Mouse (Mus musculus): ENCODE results near the gene Bmpr1a.
"Not testable (repeated sequence)": the region's sequence is repeated elsewhere in the genome, so short reads cannot be mapped to it uniquely, and the experiment has no call there.

Bmpr1a gene

GRCm38 (mm10) chr14:34449807-34450206, 53.3 kb downstream of the Bmpr1a start:
- DNase-seq (ENCODE audit: low spot score) = no peak

- DNase-seq (ENCODE audit: low spot score) = no peak
These were observed 54.7 kb downstream of the Bmpr1a start for GRCm38 (mm10) chr14:34448398-34448797.

DNA sequence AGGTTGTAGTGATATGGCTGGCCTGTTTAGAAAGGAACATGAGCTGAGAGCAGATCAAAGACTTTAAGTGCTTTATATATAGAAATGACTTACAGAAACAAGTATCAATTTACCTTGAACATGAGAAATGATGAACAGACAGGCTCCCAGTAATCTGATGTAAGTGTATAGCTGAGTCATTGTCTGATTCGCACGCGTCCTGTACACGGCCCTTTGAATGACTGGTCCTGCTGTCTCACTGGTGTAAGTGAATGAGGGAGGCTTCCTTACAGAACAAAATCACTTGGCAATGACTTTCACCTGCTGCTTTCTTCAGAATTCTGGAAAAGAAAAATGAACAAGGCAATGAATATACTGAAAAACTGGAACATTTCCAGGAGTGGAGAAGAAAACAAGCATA, 55.5 kb downstream of the Bmpr1a start:
- DNase-seq (ENCODE audit: low spot score) = no peak

GRCm38 (mm10) chr14:34446624-34447023, 56.5 kb downstream of the Bmpr1a start:
- no peak for DNase-seq (ENCODE audit: low spot score)

GRCm38 (mm10) chr14:34445348-34445747, 57.8 kb downstream of the Bmpr1a start:
- DNase-seq (ENCODE audit: low spot score) = no peak

DNA sequence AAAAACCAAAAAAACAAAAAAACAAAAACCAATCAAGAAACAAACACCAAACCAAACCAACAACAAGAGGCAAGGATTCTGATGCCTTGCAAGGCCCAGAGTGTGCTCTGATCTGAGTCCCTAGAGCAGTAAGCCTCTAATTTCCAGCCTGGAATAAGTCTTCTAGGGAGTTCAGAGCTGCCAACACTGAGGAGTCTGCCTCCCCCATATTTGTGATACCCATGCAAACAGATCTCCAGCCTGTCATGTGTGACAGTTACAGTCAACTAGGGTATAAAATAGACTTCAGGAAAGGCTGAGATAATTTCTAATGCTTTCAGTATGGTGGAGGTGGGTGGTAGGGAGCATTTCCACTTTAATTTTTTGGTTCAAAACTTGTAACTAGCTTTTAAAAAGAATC, 58.2 kb downstream of the Bmpr1a start:
- no peak for DNase-seq (ENCODE audit: low spot score)

DNA sequence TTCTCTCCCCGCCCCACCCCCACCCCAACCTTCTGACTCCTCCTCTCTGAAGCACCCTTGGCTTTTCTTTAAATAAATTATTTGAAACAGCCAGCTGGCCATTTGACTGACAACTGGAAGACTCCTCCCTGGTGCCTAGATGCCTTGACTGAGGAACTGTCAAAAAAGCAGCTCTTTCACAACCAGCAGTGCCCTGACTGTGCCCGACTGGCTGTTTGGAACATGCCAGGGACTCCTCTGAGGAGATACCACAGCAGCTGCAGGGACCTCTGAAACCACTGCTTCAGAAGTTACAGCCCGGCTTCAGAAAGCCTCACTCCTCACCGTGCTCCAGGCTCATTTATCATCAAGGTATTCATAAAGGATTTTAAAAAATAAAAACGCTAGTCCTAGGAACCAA, 58.8 kb downstream of the Bmpr1a start:
- no peak for DNase-seq (ENCODE audit: low spot score)

DNA sequence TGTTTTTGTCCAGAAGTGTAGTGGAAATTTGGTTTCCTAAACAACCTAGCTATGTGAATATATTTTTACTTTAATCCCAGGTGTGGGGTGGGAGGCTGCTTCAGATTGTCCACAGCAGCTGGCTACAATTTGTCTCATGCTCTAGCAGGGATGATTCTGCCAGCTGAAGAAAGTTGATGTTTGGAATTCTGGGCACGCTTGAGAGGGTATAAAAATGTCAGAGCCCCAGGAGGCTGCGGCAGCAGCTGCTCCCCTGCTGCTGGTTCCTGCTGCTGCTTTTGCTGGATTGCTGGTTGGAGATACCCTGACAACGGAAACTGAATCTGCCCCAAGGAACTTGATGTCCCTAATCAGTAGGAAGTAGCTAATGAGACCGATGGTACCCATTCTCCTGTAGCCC, 60.6 kb downstream of the Bmpr1a start:
- DNase-seq (ENCODE audit: low spot score) = no peak

- DNase-seq (ENCODE audit: low spot score) = no peak
These were observed 62.5 kb downstream of the Bmpr1a start for GRCm38 (mm10) chr14:34440526-34441066.

GRCm38 (mm10) chr14:34429069-34429468, 74.1 kb downstream of the Bmpr1a start:
- no peak for DNase-seq (ENCODE audit: low spot score)

- DNase-seq (ENCODE audit: low spot score) = no peak
These were observed 74.9 kb downstream of the Bmpr1a start for GRCm38 (mm10) chr14:34428274-34428673.

DNA sequence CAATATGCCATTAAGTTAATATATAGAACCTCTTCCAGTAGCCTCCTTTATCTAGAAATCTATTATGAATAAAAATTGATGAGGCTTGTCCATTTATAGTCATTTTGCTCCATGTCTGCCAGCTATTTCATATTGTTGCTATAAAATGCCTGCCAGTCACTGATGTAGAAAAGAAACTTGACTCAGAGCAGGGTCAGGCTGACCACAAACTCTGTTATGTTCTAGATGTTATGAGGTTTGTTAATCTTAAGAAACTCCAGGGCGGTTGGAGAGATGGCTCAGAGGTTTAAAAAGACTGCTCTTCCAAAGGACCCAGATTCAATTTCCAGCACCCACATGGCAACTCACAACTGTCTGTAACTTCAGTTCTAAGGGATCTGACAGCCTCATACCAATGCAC, 82.1 kb downstream of the Bmpr1a start:
- DNase-seq (ENCODE audit: low spot score) = no peak

DNA sequence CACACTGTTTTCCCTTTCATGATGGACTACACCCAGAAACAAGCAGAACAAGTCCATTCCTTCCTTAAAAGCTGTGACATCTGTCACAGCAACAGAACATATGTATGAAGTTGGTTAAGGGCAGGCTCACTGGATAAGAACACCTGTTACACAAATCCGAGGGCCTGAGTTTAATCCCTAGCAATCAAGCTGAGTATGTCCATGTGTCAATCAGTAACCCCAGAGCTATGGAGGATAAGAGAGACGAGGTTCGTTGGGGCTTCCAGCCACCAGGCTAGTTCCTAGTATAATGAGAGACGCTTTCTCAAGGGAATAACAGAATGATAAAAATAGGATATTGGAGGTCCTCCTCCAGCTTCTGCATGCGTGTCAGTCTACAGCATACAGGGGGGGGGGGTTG, 85.6 kb downstream of the Bmpr1a start:
- no peak for DNase-seq (ENCODE audit: low spot score)

GRCm38 (mm10) chr14:34416946-34417345, 86.2 kb downstream of the Bmpr1a start:
- not testable (repeated sequence) for DNase-seq (ENCODE audit: low spot score)

GRCm38 (mm10) chr14:34412164-34412896, 90.8 kb downstream of the Bmpr1a start:
- DNase-seq (ENCODE audit: low spot score) = no peak

DNA sequence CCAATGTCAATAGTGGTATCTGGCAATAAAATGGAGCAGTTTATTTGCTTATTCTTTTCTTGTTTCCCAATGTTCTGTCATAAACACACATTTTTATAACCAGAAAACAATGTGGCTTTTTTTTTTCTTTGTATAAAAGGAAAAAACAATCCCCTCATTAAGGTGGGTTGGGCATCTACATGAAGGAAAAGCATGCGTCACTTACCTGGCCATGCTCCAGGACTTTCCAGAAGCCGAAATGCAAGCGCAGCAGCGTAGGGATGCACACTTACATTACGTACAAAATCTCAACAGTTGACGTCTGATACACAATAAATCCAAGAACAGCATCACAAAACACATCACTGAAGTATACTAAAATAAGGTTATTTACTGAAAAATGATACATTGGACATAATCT, 92.4 kb downstream of the Bmpr1a start:
- no peak for DNase-seq (ENCODE audit: low spot score)

DNA sequence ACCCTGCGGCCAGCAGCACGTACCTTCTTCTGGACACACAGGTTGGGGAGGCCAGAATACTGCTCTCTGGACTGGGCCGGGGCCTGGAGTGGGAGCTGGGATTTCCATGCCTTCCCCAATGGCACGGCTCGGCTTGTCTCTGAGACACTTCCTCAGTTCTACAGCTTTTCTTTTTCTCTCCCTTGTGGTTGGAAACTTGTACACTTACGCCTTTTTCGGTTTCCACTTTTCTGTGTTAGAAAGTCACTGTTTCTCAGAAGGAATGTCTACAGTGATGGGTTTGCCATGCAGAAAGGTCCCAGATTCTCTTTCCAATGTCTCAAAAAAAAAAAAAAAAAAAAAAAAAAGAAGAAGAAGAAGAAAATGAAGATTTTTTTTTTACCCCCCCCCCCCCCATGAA, 99.7 kb downstream of the Bmpr1a start:
- no peak for DNase-seq (ENCODE audit: low spot score)

- no peak for DNase-seq (ENCODE audit: low spot score)
These were observed 100.3 kb downstream of the Bmpr1a start for GRCm38 (mm10) chr14:34402871-34403270.

GRCm38 (mm10) chr14:34401135-34401534, 102.0 kb downstream of the Bmpr1a start:
- DNase-seq (ENCODE audit: low spot score) = peak; percentile 77

- DNase-seq (ENCODE audit: low spot score) = no peak
These were observed 103.1 kb downstream of the Bmpr1a start for GRCm38 (mm10) chr14:34400021-34400420.

DNA sequence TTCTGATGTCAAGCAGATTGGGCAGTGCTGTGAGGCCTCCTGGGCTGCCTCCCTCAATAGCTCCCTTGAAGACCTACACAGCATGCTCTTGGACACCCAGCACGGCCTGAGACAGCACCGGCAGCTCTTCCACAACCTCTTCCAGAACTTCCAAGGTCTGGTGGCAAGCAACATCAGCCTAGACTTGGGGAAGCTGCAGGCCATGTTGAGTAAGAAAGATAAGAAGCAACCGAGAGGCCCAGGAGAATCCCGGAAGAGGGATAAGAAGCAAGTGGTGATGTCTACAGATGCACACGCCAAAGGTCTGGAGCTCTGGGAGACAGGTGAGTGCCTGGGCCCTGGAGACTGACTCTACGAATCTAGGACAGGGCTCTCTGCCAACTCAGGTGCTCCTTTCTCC, 103.8 kb downstream of the Bmpr1a start:
- DNase-seq (ENCODE audit: low spot score) = no peak

GRCm38 (mm10) chr14:34398901-34399300, 104.2 kb downstream of the Bmpr1a start:
- no peak for DNase-seq (ENCODE audit: low spot score)

DNA sequence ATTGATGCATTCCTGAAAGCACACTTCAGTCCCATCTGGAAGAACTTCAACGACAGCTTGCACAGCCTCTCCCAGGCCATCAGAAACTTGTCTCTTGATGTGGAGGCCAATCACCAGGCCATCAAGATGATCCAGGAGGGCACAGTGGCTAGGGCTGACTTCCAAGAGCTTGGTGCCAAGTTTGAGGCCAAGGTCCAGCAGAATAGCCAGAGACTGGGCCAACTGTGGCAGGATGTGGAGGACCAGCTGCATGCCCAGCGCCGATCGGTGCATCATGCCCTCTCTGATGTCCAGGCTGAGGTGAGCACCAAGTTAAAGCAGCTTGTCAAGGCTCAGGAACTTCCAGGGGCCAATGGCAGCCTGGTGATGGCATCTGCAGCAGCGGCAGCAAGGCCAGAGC, 105.3 kb downstream of the Bmpr1a start:
- no peak for DNase-seq (ENCODE audit: low spot score)

GRCm38 (mm10) chr14:34393295-34393694, 109.8 kb downstream of the Bmpr1a start:
- DNase-seq (ENCODE audit: low spot score) = no peak
